Mouse (Mus musculus): Measurements from ENCODE around the gene Lnx1. TPM values are rescaled to one million over a fixed set of nuclear protein-coding genes. Genes with fewer than 3 reads are reported as not detected.

Lnx1 gene
- polyA plus RNA-seq, 1 experiment: 7.4 TPM

GRCm38 (mm10) chr5:74621691-74622470, 80.8 kb downstream of the Lnx1 start:
- no peaks in the 10 kb centered on the region for H3K27me3 ChIP-seq (ENCODE audit: control insufficient read depth, insufficient read depth, low read length, poor library complexity, severe bottlenecking)
- no peaks in the 10 kb centered on the region for H3K4me1 ChIP-seq (ENCODE audit: control insufficient read depth, insufficient read depth, low read length)
- no peaks in the 10 kb centered on the region for H3K9me3 ChIP-seq (replicated peaks; ENCODE audit: control insufficient read depth, insufficient read depth, low read length, poor library complexity, severe bottlenecking)
- TF ChIP-seq POLR2A (IDR thresholded peaks at IDR 0.05; ENCODE audit: insufficient read depth, low read length) (no peak), CTCF (IDR thresholded peaks at IDR 0.05; ENCODE audit: low read depth, low read length) (no peak), EP300 (IDR thresholded peaks at IDR 0.05; ENCODE audit: insufficient read depth, low read depth, low read length) (no peak)
- no peaks in the 10 kb centered on the region for H3K36me3 ChIP-seq (ENCODE audit: control insufficient read depth, insufficient read depth, low read length, poor library complexity, severe bottlenecking)
- H3K4me3 ChIP-seq (ENCODE audit: low read depth, low read length): no peak overlapping the region
- H3K9ac ChIP-seq (ENCODE audit: low read depth, poor library complexity, severe bottlenecking): no peak overlapping the region
- H3K27ac ChIP-seq (ENCODE audit: insufficient read depth, low read length): no peak overlapping the region

GRCm38 (mm10) chr5:74618573-74619059, 84.1 kb downstream of the Lnx1 start:
- Histone ChIP-seq H3K9me3 (replicated peaks; ENCODE audit: control insufficient read depth, insufficient read depth, low read length, poor library complexity, severe bottlenecking) (no peaks in the 10 kb centered on the region), H3K9ac (ENCODE audit: low read depth, poor library complexity, severe bottlenecking) (no peak overlapping the region), H3K36me3 (ENCODE audit: control insufficient read depth, insufficient read depth, low read length, poor library complexity, severe bottlenecking) (no peaks in the 10 kb centered on the region), H3K4me3 (ENCODE audit: low read depth, low read length) (no peak overlapping the region), H3K27ac (ENCODE audit: insufficient read depth, low read length) (no peak overlapping the region), H3K4me1 (ENCODE audit: control insufficient read depth, insufficient read depth, low read length) (no peaks in the 10 kb centered on the region), H3K27me3 (ENCODE audit: control insufficient read depth, insufficient read depth, low read length, poor library complexity, severe bottlenecking) (no peaks in the 10 kb centered on the region)
- TF ChIP-seq POLR2A (IDR thresholded peaks at IDR 0.05; ENCODE audit: insufficient read depth, low read length) (no peak), CTCF (IDR thresholded peaks at IDR 0.05; ENCODE audit: low read depth, low read length) (no peak), EP300 (IDR thresholded peaks at IDR 0.05; ENCODE audit: insufficient read depth, low read depth, low read length) (no peak)

DNA sequence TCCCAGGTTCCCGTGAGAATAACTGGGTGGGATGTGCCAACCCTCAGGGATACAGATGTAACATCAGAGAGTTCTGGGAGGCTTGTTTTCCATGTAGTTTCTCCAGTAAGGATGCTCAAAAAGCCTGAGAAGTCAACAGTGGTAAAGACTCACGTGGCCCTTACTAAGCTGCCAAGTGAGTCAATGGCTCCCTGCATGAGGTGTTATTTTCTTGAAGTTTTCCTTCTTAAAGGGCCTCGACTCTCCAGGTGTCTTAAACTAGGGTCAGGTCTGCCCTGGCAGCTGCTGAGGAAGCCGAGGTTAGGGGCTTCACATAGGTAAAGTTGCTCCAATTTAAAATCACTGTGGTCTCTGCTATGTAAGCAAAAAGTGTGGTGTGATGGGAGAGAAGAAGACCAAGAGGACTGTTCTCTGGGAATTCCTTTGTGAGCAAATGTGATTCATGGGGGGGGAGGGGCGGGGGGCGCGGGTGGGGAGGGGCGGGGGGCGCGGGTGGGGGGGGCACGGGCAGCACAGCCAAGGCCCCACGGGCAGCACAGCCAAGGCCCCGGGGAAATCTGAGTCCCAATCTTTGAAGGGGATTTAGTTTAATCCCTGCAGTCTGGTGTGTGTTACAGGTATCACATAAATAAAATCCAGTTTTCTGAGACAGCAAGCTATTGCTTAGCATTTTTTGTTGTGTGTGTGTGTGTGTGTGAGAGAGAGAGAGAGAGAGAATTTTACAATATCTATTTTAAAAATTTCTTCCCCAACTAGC, 84.7 kb downstream of the Lnx1 start:
- Histone ChIP-seq H3K9me3 (replicated peaks; ENCODE audit: control insufficient read depth, insufficient read depth, low read length, poor library complexity, severe bottlenecking) (no peaks in the 10 kb centered on the region), H3K27ac (ENCODE audit: insufficient read depth, low read length) (no peak overlapping the region), H3K27me3 (ENCODE audit: control insufficient read depth, insufficient read depth, low read length, poor library complexity, severe bottlenecking) (no peaks in the 10 kb centered on the region), H3K9ac (ENCODE audit: low read depth, poor library complexity, severe bottlenecking) (no peak overlapping the region), H3K4me1 (ENCODE audit: control insufficient read depth, insufficient read depth, low read length) (no peaks in the 10 kb centered on the region), H3K36me3 (ENCODE audit: control insufficient read depth, insufficient read depth, low read length, poor library complexity, severe bottlenecking) (no peaks in the 10 kb centered on the region), H3K4me3 (ENCODE audit: low read depth, low read length) (no peak overlapping the region)
- TF ChIP-seq EP300 (IDR thresholded peaks at IDR 0.05; ENCODE audit: insufficient read depth, low read depth, low read length) (no peak), CTCF (IDR thresholded peaks at IDR 0.05; ENCODE audit: low read depth, low read length) (no peak), POLR2A (IDR thresholded peaks at IDR 0.05; ENCODE audit: insufficient read depth, low read length) (no peak)

DNA sequence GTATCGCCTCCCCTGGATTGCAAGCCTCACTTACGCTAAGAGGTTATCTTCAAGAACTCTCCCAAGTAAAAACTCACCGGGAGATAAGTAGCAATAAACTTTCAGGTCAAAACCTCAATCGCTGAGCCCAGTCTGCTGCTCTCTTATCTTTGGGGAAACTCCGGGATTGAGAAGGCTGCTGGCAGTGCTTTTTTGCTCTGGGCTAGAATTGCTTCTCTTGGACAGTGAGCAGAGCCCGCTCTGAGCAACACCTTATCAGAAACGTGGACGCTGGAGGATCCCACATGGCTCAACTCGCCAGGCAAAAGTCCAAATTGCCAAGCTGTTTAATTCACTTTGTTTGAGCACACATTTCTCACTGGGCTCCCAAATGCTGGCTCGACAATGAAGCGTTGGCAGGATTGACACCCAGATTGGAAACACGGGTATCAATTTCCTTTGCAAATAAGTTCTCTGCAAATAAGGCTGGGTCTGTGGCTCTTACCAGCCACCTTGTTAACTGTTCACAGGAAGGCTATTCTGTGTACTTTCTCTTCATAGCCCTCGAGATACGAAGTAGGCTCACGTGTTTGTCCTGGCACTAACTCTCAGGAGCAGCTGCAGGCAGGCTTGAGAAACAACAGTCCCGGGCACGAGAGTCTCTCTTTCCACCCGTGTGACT, 89.1 kb downstream of the Lnx1 start:
- H3K4me1 ChIP-seq (ENCODE audit: control insufficient read depth, insufficient read depth, low read length): no peaks in the 10 kb centered on the region
- TF ChIP-seq POLR2A (IDR thresholded peaks at IDR 0.05; ENCODE audit: insufficient read depth, low read length): no peak
- H3K36me3 ChIP-seq (ENCODE audit: control insufficient read depth, insufficient read depth, low read length, poor library complexity, severe bottlenecking): no peaks in the 10 kb centered on the region
- no peaks in the 10 kb centered on the region for H3K9me3 ChIP-seq (replicated peaks; ENCODE audit: control insufficient read depth, insufficient read depth, low read length, poor library complexity, severe bottlenecking)
- H3K4me3 ChIP-seq (ENCODE audit: low read depth, low read length): no peak overlapping the region
- H3K9ac ChIP-seq (ENCODE audit: low read depth, poor library complexity, severe bottlenecking): no peak overlapping the region
- H3K27ac ChIP-seq (ENCODE audit: insufficient read depth, low read length): no peak overlapping the region
- no peaks in the 10 kb centered on the region for H3K27me3 ChIP-seq (ENCODE audit: control insufficient read depth, insufficient read depth, low read length, poor library complexity, severe bottlenecking)

GRCm38 (mm10) chr5:74612713-74613112, 90.0 kb downstream of the Lnx1 start:
- no peak overlapping the region for H3K27ac ChIP-seq (ENCODE audit: insufficient read depth, low read length)
- H3K9ac ChIP-seq (ENCODE audit: low read depth, poor library complexity, severe bottlenecking): no peak overlapping the region
- TF ChIP-seq CTCF (IDR thresholded peaks at IDR 0.05; ENCODE audit: low read depth, low read length): no peak
- TF ChIP-seq EP300 (IDR thresholded peaks at IDR 0.05; ENCODE audit: insufficient read depth, low read depth, low read length): no peak
- TF ChIP-seq POLR2A (IDR thresholded peaks at IDR 0.05; ENCODE audit: insufficient read depth, low read length): no peak
- H3K4me1 ChIP-seq (ENCODE audit: control insufficient read depth, insufficient read depth, low read length): no peaks in the 10 kb centered on the region
- no peak overlapping the region for H3K4me3 ChIP-seq (ENCODE audit: low read depth, low read length)
- no peaks in the 10 kb centered on the region for H3K9me3 ChIP-seq (replicated peaks; ENCODE audit: control insufficient read depth, insufficient read depth, low read length, poor library complexity, severe bottlenecking)
- H3K27me3 ChIP-seq (ENCODE audit: control insufficient read depth, insufficient read depth, low read length, poor library complexity, severe bottlenecking): no peaks in the 10 kb centered on the region
- H3K36me3 ChIP-seq (ENCODE audit: control insufficient read depth, insufficient read depth, low read length, poor library complexity, severe bottlenecking): no peaks in the 10 kb centered on the region

All from ES-Bruce4 (cell line).